Mouse (Mus musculus) kidney, embryonic 14.5 days (tissue): ENCODE data around the gene 1700102P08Rik. TPM values are rescaled to one million over a fixed set of nuclear protein-coding genes. Genes with fewer than 3 reads are reported as not detected.

ENCODE experiments used
- polyA plus RNA-seq: library from polyadenylated mRNA; unstranded; fragments of >200 nt; fragmentation: Nextera tagmentation; extraction: Ambion mirVana; gene quantifications from 2 replicates; pipeline ENCODE4 v1.2.1, GENCODE M21; 2014

1700102P08Rik gene
- polyA plus RNA-seq, 1 experiment from 2014 or later: 0.79 TPM

Other genes starting within 250 kb of the 1700102P08Rik start
- 0.76 and 0.77 TPM in 2 replicates for gene Bsn, start 202.4 kb upstream of the 1700102P08Rik start, polyA plus RNA-seq
- gene Dag1, start 128.8 kb upstream of the 1700102P08Rik start, polyA plus RNA-seq: 60.7 and 129 TPM in 2 replicates
- 40.2 and 42.4 TPM in 2 replicates for gene Nicn1, start 102.4 kb upstream of the 1700102P08Rik start, polyA plus RNA-seq
- gene Amt, start 96.0 kb upstream of the 1700102P08Rik start, polyA plus RNA-seq: 30.8 and 35.1 TPM in 2 replicates
- 317 and 358 TPM in 2 replicates for gene Rhoa, start 86.7 kb upstream of the 1700102P08Rik start, polyA plus RNA-seq
- 26.6 and 27.8 TPM in 2 replicates for gene Tcta, start 86.6 kb upstream of the 1700102P08Rik start, polyA plus RNA-seq
- 654 and 725 TPM in 2 replicates for gene Gpx1, start 53.9 kb upstream of the 1700102P08Rik start, polyA plus RNA-seq
- 62.1 and 114 TPM in 2 replicates for gene Usp4, start 45.0 kb upstream of the 1700102P08Rik start, polyA plus RNA-seq
- gene Ccdc36, start 35.7 kb downstream of the 1700102P08Rik start, polyA plus RNA-seq: 1.8 and 2.9 TPM in 2 replicates
- not detected in 2 replicates for gene BC048562, start 43.7 kb downstream of the 1700102P08Rik start, polyA plus RNA-seq
- gene Ccdc71, start 67.7 kb downstream of the 1700102P08Rik start, polyA plus RNA-seq: 50.7 and 54.7 TPM in 2 replicates
- 21.6 and 22.9 TPM in 2 replicates for gene Klhdc8b, start 68.8 kb downstream of the 1700102P08Rik start, polyA plus RNA-seq
- 21.5 and 31.9 TPM in 2 replicates for gene Lamb2, start 86.9 kb downstream of the 1700102P08Rik start, polyA plus RNA-seq
- 45.4 and 69.4 TPM in 2 replicates for gene Usp19, start 97.8 kb downstream of the 1700102P08Rik start, polyA plus RNA-seq
- gene Qars, start 114.9 kb downstream of the 1700102P08Rik start, polyA plus RNA-seq: 99.1 and 117 TPM in 2 replicates
- 91.0 and 139 TPM in 2 replicates for gene Qrich1, start 124.0 kb downstream of the 1700102P08Rik start, polyA plus RNA-seq
- 185 and 229 TPM in 2 replicates for gene Impdh2, start 167.5 kb downstream of the 1700102P08Rik start, polyA plus RNA-seq
- gene Ndufaf3, start 174.6 kb downstream of the 1700102P08Rik start, polyA plus RNA-seq: 37.0 and 50.6 TPM in 2 replicates
- 130 and 159 TPM in 2 replicates for gene Dalrd3, start 177.1 kb downstream of the 1700102P08Rik start, polyA plus RNA-seq
- gene Wdr6, start 185.9 kb downstream of the 1700102P08Rik start, polyA plus RNA-seq: 86.0 and 114 TPM in 2 replicates
- 7.5 and 7.7 TPM in 2 replicates for gene P4htm, start 204.9 kb downstream of the 1700102P08Rik start, polyA plus RNA-seq